8 mouse cellular contexts compared by ENCODE assay signal in genomic region chr3:88296561-88297318, GRCm38 (mm10). TPM values are rescaled to one million over a fixed set of nuclear protein-coding genes. Genes with fewer than 3 reads are reported as not detected.
DNase-seq lines count a peak whose midpoint lies in the region; ATAC-seq lines count a peak whose summit lies in the region.

Tsacc (minus strand) TSS chr3:88296999.
Cct3 (plus strand) TSS chr3:88297116.

- H3K4me3 ChIP-seq in lung, embryonic 16.5 days (ENCODE audit: low read length), result peak within 1 kb of the TSS; percentile 94

- peak within 1 kb of the TSS; percentile 92 for H3K9ac ChIP-seq in lung, embryonic 16.5 days (ENCODE audit: low read length)

- DNase-seq in MEL-GATA-1-ER (ENCODE audit: extremely low read depth, low read depth), result peak; percentile 100
- peak; percentile 96 for DNase-seq in cerebellum, adult 8-10 months
- DNase-seq in forelimb bud, embryonic 11.5 days (ENCODE audit: low read depth, low spot score), result peak; percentile 99
- peak; percentile 96 for DNase-seq in layer of hippocampus, adult 9-10 months (ENCODE audit: low spot score)
- DNase-seq in ovary, postnatal 10 days (ENCODE audit: low spot score), result peak; percentile 81
- peak; percentile 94 to 95 for DNase-seq in thymus, postnatal 10 days (ENCODE audit: low spot score in 2 of 2)

- peak within 1 kb of the TSS; percentile 81 for H3K4me2 ChIP-seq in lung, embryonic 16.5 days (ENCODE audit: low read depth, low read length)

- H3K36me3 ChIP-seq in lung, embryonic 16.5 days (ENCODE audit: control insufficient read depth, insufficient read depth, low read length), result peaks cover 21% of the 10 kb centered on the region

- no peaks in the 10 kb centered on the region for H3K27me3 ChIP-seq in lung, embryonic 16.5 days (ENCODE audit: control insufficient read depth, insufficient read depth, low read depth, low read length)

- WGBS in lung, embryonic 16.5 days, result under 1% methylated on average over 44 of the region's 44 CpGs

- H3K4me1 ChIP-seq in lung, embryonic 16.5 days (replicated peaks; ENCODE audit: control insufficient read depth, insufficient read depth, low read length), result peaks cover 10% of the 10 kb centered on the region

- no peaks in the 10 kb centered on the region for H3K9me3 ChIP-seq in lung, embryonic 16.5 days (ENCODE audit: control insufficient read depth, low read length)

- H3K27ac ChIP-seq in lung, embryonic 16.5 days (ENCODE audit: low read length), result peak within 1 kb of the TSS; percentile 96

- peak; percentile 92 to 95 for ATAC-seq in hematopoietic stem cell, adult 5-6 weeks (replicated peaks in 1 of 2; ENCODE audit: insufficient read depth in 1 of 2, low FRiP score in 2 of 2, low TSS enrichment in 1 of 2, low read depth in 1 of 2, poor library complexity in 2 of 2, severe bottlenecking in 2 of 2)
- ATAC-seq in lung, embryonic 16.5 days (ENCODE audit: low read depth), result peak; percentile 99

RNA-seq across cellular contexts. Expression of gene Tsacc, which starts in this region (rescaled TPM):
- total RNA-seq in hematopoietic stem cell, adult 5-6 weeks (2017), result 1.6 and 6.4 TPM in 2 replicates
- 11.0 and 12.3 TPM in 2 replicates for polyA plus RNA-seq in lung, embryonic 16.5 days (2015; fragmentation: Nextera tagmentation; extraction: Ambion mirVana)

RNA-seq across cellular contexts. Expression of gene Cct3, which starts in this region (rescaled TPM):
- total RNA-seq in hematopoietic stem cell, adult 5-6 weeks (2017), result 355 and 372 TPM in 2 replicates
- 432 and 447 TPM in 2 replicates for polyA plus RNA-seq in lung, embryonic 16.5 days (2015; fragmentation: Nextera tagmentation; extraction: Ambion mirVana)

Comparison
In these comparisons a context has a peak if more than half of its experiments do, and no peak if none do; other contexts are left out.
1. Peak in every context shown above with its lines: DNase-seq, ATAC-seq, H3K4me3 ChIP-seq and H3K27ac ChIP-seq.